Comparison of ENCODE assay signal across 7 mouse cellular contexts in genomic region chr1:86443386-86444172, GRCm38 (mm10). TPM values are rescaled to one million over a fixed set of nuclear protein-coding genes. Genes with fewer than 3 reads are reported as not detected.
DNase-seq lines count a peak whose midpoint lies in the region; ATAC-seq and TF ChIP-seq lines count a peak whose summit lies in the region.

No protein-coding gene starts in this region.

- no peaks in the 10 kb centered on the region for H3K9me3 ChIP-seq in lung, embryonic 16.5 days (ENCODE audit: control insufficient read depth, low read length)
- H3K9me3 ChIP-seq in embryonic facial prominence, embryonic 13.5 days = no peaks in the 10 kb centered on the region
- H3K9me3 ChIP-seq in hindbrain, postnatal 0 days (ENCODE audit: low read length) = no peaks in the 10 kb centered on the region
- no peaks in the 10 kb centered on the region for H3K9me3 ChIP-seq in midbrain, embryonic 11.5 days (ENCODE audit: control insufficient read depth, low read length)

- peak overlapping the region; percentile 95 for H3K9ac ChIP-seq in lung, embryonic 16.5 days (ENCODE audit: low read length)
- H3K9ac ChIP-seq in embryonic facial prominence, embryonic 13.5 days = peak overlapping the region; percentile 93
- peak overlapping the region; percentile 86; the same call in 1 of the 2 replicates for H3K9ac ChIP-seq in hindbrain, postnatal 0 days (replicated peaks; ENCODE audit: low read length)
- peak overlapping the region; percentile 97 for H3K9ac ChIP-seq in midbrain, embryonic 11.5 days (ENCODE audit: low read length)

- no peak for DNase-seq in lung, postnatal 25 days (ENCODE audit: low spot score)
- DNase-seq in hindbrain, postnatal 0 days (ENCODE audit: low spot score) = no peak
- peak; percentile 89 for DNase-seq in midbrain, embryonic 11.5 days (ENCODE audit: low spot score, missing footprints)
- DNase-seq in gastrocnemius, postnatal 10 days = no peak
- no peak for DNase-seq in layer of hippocampus, adult 18-20 months (ENCODE audit: low spot score in 2 of 2)

- no peak for ATAC-seq in lung, embryonic 16.5 days (ENCODE audit: low read depth)
- no peak for ATAC-seq in embryonic facial prominence, embryonic 13.5 days (ENCODE audit: insufficient number of reproducible peaks, insufficient read depth, low FRiP score, low TSS enrichment, low read depth)
- no peak for ATAC-seq in hindbrain, postnatal 0 days
- no peak for ATAC-seq in midbrain, embryonic 11.5 days (ENCODE audit: low FRiP score)

- WGBS in lung, embryonic 16.5 days = 37% methylated on average over 8 of the region's 8 CpGs
- WGBS in embryonic facial prominence, embryonic 13.5 days = 50% methylated on average over 8 of the region's 8 CpGs
- 55% methylated on average over 8 of the region's 8 CpGs for WGBS in hindbrain, postnatal 0 days
- 55% methylated on average over 8 of the region's 8 CpGs for WGBS in midbrain, embryonic 11.5 days

- no peak for TF ChIP-seq CTCF in hindbrain, postnatal 0 days (IDR thresholded peaks at IDR 0.05; ENCODE audit: low read depth)

- peak overlapping the region; percentile 56 for H3K4me3 ChIP-seq in lung, embryonic 16.5 days (ENCODE audit: low read length)
- peak overlapping the region; percentile 51 for H3K4me3 ChIP-seq in embryonic facial prominence, embryonic 13.5 days
- peak overlapping the region; percentile 49; the same call in 1 of the 2 replicates for H3K4me3 ChIP-seq in hindbrain, postnatal 0 days (ENCODE audit: low read length)
- no peak overlapping the region; the same call in 1 of the 2 replicates for H3K4me3 ChIP-seq in midbrain, embryonic 11.5 days (ENCODE audit: low read depth, low read length)

- peak overlapping the region; percentile 94 for H3K4me2 ChIP-seq in lung, embryonic 16.5 days (ENCODE audit: low read depth, low read length)
- H3K4me2 ChIP-seq in embryonic facial prominence, embryonic 13.5 days = peak overlapping the region; percentile 88
- peak overlapping the region; percentile 86 for H3K4me2 ChIP-seq in hindbrain, postnatal 0 days (ENCODE audit: low read depth, low read length)
- H3K4me2 ChIP-seq in midbrain, embryonic 11.5 days = peak overlapping the region; percentile 81

- no peaks in the 10 kb centered on the region for H3K36me3 ChIP-seq in lung, embryonic 16.5 days (ENCODE audit: control insufficient read depth, insufficient read depth, low read length)
- no peaks in the 10 kb centered on the region for H3K36me3 ChIP-seq in embryonic facial prominence, embryonic 13.5 days
- no peaks in the 10 kb centered on the region for H3K36me3 ChIP-seq in hindbrain, postnatal 0 days (ENCODE audit: insufficient read depth, low read length)
- H3K36me3 ChIP-seq in midbrain, embryonic 11.5 days (ENCODE audit: control insufficient read depth, insufficient read depth, low read length) = no peaks in the 10 kb centered on the region

- H3K4me1 ChIP-seq in lung, embryonic 16.5 days (replicated peaks; ENCODE audit: control insufficient read depth, insufficient read depth, low read length) = peaks cover 40% of the 10 kb centered on the region
- peaks cover 44% of the 10 kb centered on the region for H3K4me1 ChIP-seq in embryonic facial prominence, embryonic 13.5 days
- peaks cover 16% of the 10 kb centered on the region for H3K4me1 ChIP-seq in hindbrain, postnatal 0 days (ENCODE audit: insufficient read depth, low read length)
- H3K4me1 ChIP-seq in midbrain, embryonic 11.5 days (ENCODE audit: control insufficient read depth, insufficient read depth, low read length) = peaks cover 21% of the 10 kb centered on the region

- peak overlapping the region; percentile 100 for H3K27ac ChIP-seq in lung, embryonic 16.5 days (ENCODE audit: low read length)
- peak overlapping the region; percentile 100 for H3K27ac ChIP-seq in embryonic facial prominence, embryonic 13.5 days
- H3K27ac ChIP-seq in hindbrain, postnatal 0 days = peak overlapping the region; percentile 99
- H3K27ac ChIP-seq in midbrain, embryonic 11.5 days (ENCODE audit: low read depth, low read length) = peak overlapping the region; percentile 99

- H3K27me3 ChIP-seq in lung, embryonic 16.5 days (ENCODE audit: control insufficient read depth, insufficient read depth, low read depth, low read length) = no peaks in the 10 kb centered on the region
- no peaks in the 10 kb centered on the region for H3K27me3 ChIP-seq in embryonic facial prominence, embryonic 13.5 days
- H3K27me3 ChIP-seq in hindbrain, postnatal 0 days (ENCODE audit: insufficient read depth, low read length) = no peaks in the 10 kb centered on the region
- no peaks in the 10 kb centered on the region for H3K27me3 ChIP-seq in midbrain, embryonic 11.5 days (ENCODE audit: control insufficient read depth, insufficient read depth, low read length)

RNA-seq across cellular contexts. Expression of gene Tex44, which starts 17.4 kb away (rescaled TPM):
- polyA plus RNA-seq in lung, embryonic 16.5 days (2015; fragmentation: Nextera tagmentation; extraction: Ambion mirVana) = not detected in 2 replicates
- polyA plus RNA-seq in embryonic facial prominence, embryonic 13.5 days (2015; fragmentation: Nextera tagmentation; extraction: Ambion mirVana) = not detected in 2 replicates
- not detected in 2 replicates for total RNA-seq in hindbrain, postnatal 0 days (2014; rRNA removed)
- not detected in 2 replicates for polyA plus RNA-seq in hindbrain, postnatal 0 days (2015; fragmentation: Nextera tagmentation; extraction: Ambion mirVana)
- polyA plus RNA-seq in midbrain, embryonic 11.5 days (2014; fragmentation: Nextera tagmentation; extraction: Ambion mirVana) = not detected in 2 replicates
- not detected for total RNA-seq in gastrocnemius, postnatal 10 days (2021)
- not detected for total RNA-seq in layer of hippocampus, adult 18-20 months (2021)

RNA-seq across cellular contexts. Expression of gene Nmur1, which starts 17.6 kb away (rescaled TPM):
- 0.49 and 0.63 TPM in 2 replicates for polyA plus RNA-seq in lung, embryonic 16.5 days (2015; fragmentation: Nextera tagmentation; extraction: Ambion mirVana)
- polyA plus RNA-seq in embryonic facial prominence, embryonic 13.5 days (2015; fragmentation: Nextera tagmentation; extraction: Ambion mirVana) = not detected in 2 replicates
- 0.16 TPM in 1 of 2 replicates, not detected in the other for total RNA-seq in hindbrain, postnatal 0 days (2014; rRNA removed)
- polyA plus RNA-seq in hindbrain, postnatal 0 days (2015; fragmentation: Nextera tagmentation; extraction: Ambion mirVana) = 0.16 and 0.24 TPM in 2 replicates
- not detected in 2 replicates for polyA plus RNA-seq in midbrain, embryonic 11.5 days (2014; fragmentation: Nextera tagmentation; extraction: Ambion mirVana)
- not detected for total RNA-seq in gastrocnemius, postnatal 10 days (2021)
- total RNA-seq in layer of hippocampus, adult 18-20 months (2021) = not detected
